Mouse (Mus musculus): Measurements from ENCODE around the gene Usp19.

Usp19 gene

DNA sequence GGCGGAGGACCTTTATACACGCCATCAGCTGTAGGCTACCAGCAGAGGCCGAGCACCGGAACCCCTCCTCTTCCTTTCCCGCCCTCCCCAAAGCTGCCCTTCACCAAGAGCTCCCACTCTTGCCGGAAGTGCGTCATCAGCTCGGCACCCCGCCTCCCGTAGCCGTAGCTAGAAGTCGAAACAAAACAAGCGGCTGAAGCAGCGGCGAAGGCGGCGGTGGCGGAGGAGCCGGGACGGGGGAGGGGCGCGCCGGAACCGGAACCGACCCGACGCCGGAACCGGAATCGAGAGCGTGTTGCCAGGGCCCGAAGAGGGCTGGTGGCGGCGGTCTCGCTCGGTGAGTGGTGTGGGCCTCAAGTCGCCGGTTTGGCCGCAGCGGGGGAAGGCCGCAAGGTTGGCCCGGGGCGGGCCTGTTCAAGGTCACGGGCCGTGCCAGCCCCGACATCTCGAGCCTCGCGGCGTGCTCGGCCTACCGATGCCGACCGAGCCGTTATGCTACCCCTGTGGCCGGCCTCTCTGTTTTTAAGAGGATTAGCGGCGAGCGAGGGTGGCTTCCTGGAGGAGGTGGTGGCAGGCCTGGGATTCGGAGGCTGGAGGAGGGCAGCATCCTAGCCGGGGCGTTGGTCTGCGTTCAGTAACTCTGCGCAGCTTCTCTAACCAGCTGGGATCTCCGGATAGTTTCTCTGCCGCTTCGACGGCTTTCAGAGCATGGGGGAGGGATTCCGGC lies at the start of gene Usp19:
Gene Usp19, plus strand, starts transcription at position 44 of the 727 bp plus-strand sequence.
- DNase-seq (ENCODE audit: low spot score in 2 of 2) = peak; percentile 80 to 89

- no peak for DNase-seq (ENCODE audit: low spot score in 2 of 2)
Measured at GRCm38 (mm10) chr9:108441236-108441919, 49.0 kb upstream of the Usp19 start.

DNA sequence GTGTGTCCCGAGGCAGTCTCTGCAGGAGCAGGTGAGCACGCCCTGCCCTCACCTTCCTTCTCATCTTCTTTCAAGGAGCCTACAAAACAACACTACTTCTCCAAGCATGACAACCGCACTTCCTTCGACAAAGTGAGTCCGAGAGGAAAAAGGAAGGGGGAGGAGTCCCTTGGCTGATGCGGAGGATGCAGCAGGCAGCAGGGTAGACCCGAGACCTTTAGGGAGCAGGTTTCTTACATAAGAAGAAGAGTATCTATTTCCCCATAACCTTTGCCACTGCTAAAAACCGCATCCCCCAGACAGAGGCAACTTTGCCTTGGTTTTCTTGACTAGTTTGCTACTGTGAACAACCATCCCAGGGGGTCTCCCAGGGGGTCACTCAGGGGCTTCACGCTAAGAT lies 45.3 kb upstream of the Usp19 start:
- no peak for DNase-seq (ENCODE audit: low spot score in 2 of 2)

GRCm38 (mm10) chr9:108449860-108450259 lies 40.5 kb upstream of the Usp19 start:
- peak in 1 of 2 experiments; percentile 38 for DNase-seq (ENCODE audit: low spot score in 2 of 2)

- no peak for DNase-seq (ENCODE audit: low spot score in 2 of 2)
Measured at GRCm38 (mm10) chr9:108450292-108451169, 39.9 kb upstream of the Usp19 start.

DNA sequence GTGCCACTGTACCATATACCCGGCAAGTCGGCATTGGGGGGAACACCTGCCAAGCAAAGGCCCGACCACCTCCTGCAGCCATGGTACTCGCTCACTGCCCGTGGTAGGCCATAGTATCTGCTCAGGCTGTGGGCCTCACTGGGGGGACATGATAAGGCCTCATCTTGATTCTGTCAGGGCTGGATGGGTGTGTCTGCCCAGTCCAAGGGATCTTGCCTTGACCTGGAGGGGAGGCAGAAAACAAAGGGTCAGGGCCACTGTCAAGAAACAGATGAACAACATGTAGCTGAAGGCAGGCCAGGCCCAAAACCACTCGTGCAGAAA lies 39.3 kb upstream of the Usp19 start:
- no peak for DNase-seq (ENCODE audit: low spot score in 2 of 2)

GRCm38 (mm10) chr9:108451519-108452160 lies 38.8 kb upstream of the Usp19 start:
- DNase-seq (ENCODE audit: low spot score in 2 of 2) = no peak

- peak; percentile 70 to 82 for DNase-seq (ENCODE audit: low spot score in 2 of 2)
Measured at GRCm38 (mm10) chr9:108452291-108452906, 38.0 kb upstream of the Usp19 start.

GRCm38 (mm10) chr9:108452911-108453310 lies 37.5 kb upstream of the Usp19 start:
- DNase-seq (ENCODE audit: low spot score in 2 of 2) = no peak

- DNase-seq (ENCODE audit: low spot score in 2 of 2) = no peak
Measured at GRCm38 (mm10) chr9:108453458-108453857, 36.9 kb upstream of the Usp19 start.

DNA sequence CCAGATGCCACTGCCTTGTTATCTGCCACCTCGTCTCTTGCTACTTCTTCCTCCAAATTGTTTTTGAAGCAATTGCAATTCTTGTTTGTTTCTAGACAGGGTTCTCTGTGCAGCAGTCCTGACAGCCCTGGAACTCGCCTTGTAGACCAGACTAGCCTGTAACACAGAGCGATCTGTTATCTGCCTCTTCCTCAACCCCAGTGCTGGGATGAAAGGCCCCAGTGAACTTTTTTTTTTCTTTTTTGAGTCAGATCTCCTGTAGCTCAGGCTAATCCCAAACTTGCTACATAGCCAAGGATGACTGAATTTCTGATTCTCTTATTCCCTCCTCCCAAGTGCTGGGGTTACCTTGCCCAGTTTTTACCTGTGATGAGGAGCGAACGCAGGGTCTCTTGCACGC lies 36.0 kb upstream of the Usp19 start:
- DNase-seq (ENCODE audit: low spot score in 2 of 2) = no peak

- DNase-seq (ENCODE audit: low spot score in 2 of 2) = no peak
Measured at GRCm38 (mm10) chr9:108455747-108456571, 34.4 kb upstream of the Usp19 start.

- DNase-seq (ENCODE audit: low spot score in 2 of 2) = no peak
Measured at GRCm38 (mm10) chr9:108456953-108457352, 33.4 kb upstream of the Usp19 start.

DNA sequence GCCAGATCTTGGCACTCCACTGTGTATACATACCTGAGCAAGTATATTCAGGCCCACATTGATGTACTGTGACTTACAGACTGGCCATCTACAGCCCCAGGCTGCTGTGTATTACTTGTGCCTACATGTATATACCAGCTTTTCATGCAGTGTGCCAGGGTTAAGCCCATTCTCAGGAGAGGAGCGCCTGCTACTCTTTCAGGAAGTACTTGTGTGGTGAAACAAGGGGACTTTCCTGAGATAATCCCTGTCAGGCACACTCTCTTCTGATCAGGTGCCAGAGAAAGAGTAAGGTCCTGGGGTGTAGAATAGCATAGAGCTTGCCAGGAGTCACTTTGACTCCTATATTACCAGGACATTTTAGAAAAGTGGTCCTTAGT lies 30.5 kb upstream of the Usp19 start:
- DNase-seq (ENCODE audit: low spot score in 2 of 2) = no peak

- peak; percentile 70 to 82 for DNase-seq (ENCODE audit: low spot score in 2 of 2)
Measured at GRCm38 (mm10) chr9:108460319-108461178, 29.9 kb upstream of the Usp19 start, which contains the start of gene Ccdc71. Ccdc71 (plus strand) TSS chr9:108460527.

GRCm38 (mm10) chr9:108461181-108461631 lies 29.2 kb upstream of the Usp19 start, which contains the start of gene Klhdc8b:
Klhdc8b (minus strand) TSS chr9:108461581.
- DNase-seq (ENCODE audit: low spot score in 2 of 2) = no peak

DNA sequence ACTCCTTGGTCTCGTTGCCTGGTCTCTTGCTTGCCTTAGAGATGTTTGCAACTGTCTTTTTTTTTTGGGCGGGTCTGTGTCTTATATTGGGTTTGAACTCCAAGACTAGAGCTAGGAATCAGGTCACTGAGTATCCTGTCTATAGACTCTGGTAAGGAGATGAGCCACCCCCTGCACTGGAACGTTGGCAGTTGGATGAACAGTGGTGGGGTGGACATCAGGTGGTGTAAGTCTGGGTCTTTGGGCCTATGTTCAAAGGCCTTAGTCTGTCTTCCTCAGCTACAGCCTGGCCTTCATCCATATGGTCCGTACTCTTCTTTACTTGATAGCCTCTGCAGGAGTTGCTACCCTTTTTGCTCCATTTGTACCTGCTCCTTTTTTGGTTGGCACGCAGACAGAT lies 28.7 kb upstream of the Usp19 start:
- no peak for DNase-seq (ENCODE audit: low spot score in 2 of 2)

GRCm38 (mm10) chr9:108462192-108462591 lies 28.2 kb upstream of the Usp19 start:
- DNase-seq (ENCODE audit: low spot score in 2 of 2) = no peak

DNA sequence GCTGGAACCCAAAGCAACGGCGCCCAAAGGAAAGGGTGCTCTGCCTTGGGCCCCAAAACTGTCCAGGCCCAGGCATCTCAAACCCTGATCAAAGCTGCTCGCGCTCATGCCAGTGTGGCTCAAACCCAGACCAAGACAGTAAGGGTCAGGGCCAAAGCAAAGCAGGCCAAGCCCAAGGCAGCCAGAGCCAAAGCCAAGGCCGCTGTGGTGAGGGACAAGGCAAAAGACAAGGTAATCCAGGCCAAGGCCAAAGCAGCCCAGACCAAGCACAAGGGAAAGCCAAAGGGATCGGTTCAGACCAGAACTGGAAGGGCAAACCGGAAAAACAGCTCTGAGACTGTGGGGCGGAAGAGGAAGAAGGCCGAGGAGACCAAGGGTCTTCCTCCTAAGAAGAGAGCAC lies 26.7 kb upstream of the Usp19 start:
- DNase-seq (ENCODE audit: low spot score in 2 of 2) = no peak
